8 mouse cellular contexts compared by ENCODE assay signal in genomic region chr7:141176173-141176572, GRCm38 (mm10). TPM values are rescaled to one million over a fixed set of nuclear protein-coding genes. Genes with fewer than 3 reads are reported as not detected.
DNase-seq lines count a peak whose midpoint lies in the region; TF ChIP-seq lines count a peak whose summit lies in the region.

No protein-coding gene starts in this region.

- H3K9ac ChIP-seq in heart, adult 2 months (ENCODE audit: low read depth, low read length), result no peak overlapping the region

- no peaks in the 10 kb centered on the region for H3K27me3 ChIP-seq in heart, adult 2 months (ENCODE audit: control insufficient read depth, insufficient read depth, low read length)

- no peak overlapping the region for H3K4me3 ChIP-seq in heart, adult 2 months
- H3K4me3 ChIP-seq in lung, adult 2 months (replicated peaks; ENCODE audit: extremely low read depth, low read depth, low read length), result no peak overlapping the region

- H3K4me1 ChIP-seq in heart, adult 2 months (ENCODE audit: control insufficient read depth, insufficient read depth, low read length), result peaks cover 3% of the 10 kb centered on the region
- peaks cover 3% of the 10 kb centered on the region; the same call in 1 of the 2 replicates for H3K4me1 ChIP-seq in lung, adult 2 months (ENCODE audit: control insufficient read depth, insufficient read depth, low read length)

- under 1% methylated on average over 8 of the region's 8 CpGs for WGBS in heart, adult 2 months
- WGBS in large intestine, adult 2 months, result 2% methylated on average over 8 of the region's 8 CpGs
- WGBS in lung, adult 2 months, result 2% methylated on average over 8 of the region's 8 CpGs

- no peak for TF ChIP-seq POLR2A in heart, adult 2 months (IDR thresholded peaks at IDR 0.05; ENCODE audit: insufficient read depth, low read depth, low read length)
- no peak for TF ChIP-seq POLR2A in lung, adult 2 months (IDR thresholded peaks at IDR 0.05; ENCODE audit: borderline replicate concordance, extremely low read depth, low read depth, low read length)

- intact Hi-C loops in heart, adult 2 months (cut with DNase I), result loop anchor here (1.0 to 5.0 kb wide), 4 partner anchors 84 to 329 kb away; partner anchors contain the start of genes Odf3 and Scgb1c1

- no peaks in the 10 kb centered on the region for H3K36me3 ChIP-seq in heart, adult 2 months (ENCODE audit: control insufficient read depth, insufficient read depth, low read length)

- H3K79me2 ChIP-seq in heart, adult 2 months (replicated peaks; ENCODE audit: control insufficient read depth, insufficient read depth, low read length), result no peaks in the 10 kb centered on the region

- TF ChIP-seq EP300 in heart, adult 2 months (IDR thresholded peaks at IDR 0.05; ENCODE audit: insufficient read depth, low read depth, low read length), result peak; percentile 97

- DNase-seq in CD4-positive helper T cell, adult 2 months (ENCODE audit: low read depth, low spot score), result peak; percentile 88
- DNase-seq in adrenal gland, adult (ENCODE audit: inconsistent age in 2 of 2, low spot score in 1 of 2), result peak; percentile 86 to 95
- peak; percentile 94 for DNase-seq in embryo, embryonic 10.5 days (ENCODE audit: low spot score)
- peak; percentile 84 to 85 for DNase-seq in heart, adult 2 months
- DNase-seq in large intestine, adult 2 months (ENCODE audit: low read depth, low spot score), result peak; percentile 81
- peak; percentile 77 for DNase-seq in lung, adult 2 months
- peak; percentile 79 for DNase-seq in ovary, postnatal 36 days (ENCODE audit: low spot score)
- DNase-seq in thymus, postnatal 25 days, result peak; percentile 85

- TF ChIP-seq CTCF in heart, adult 2 months (IDR thresholded peaks at IDR 0.05), result peak; percentile 86
- TF ChIP-seq CTCF in lung, adult 2 months (IDR thresholded peaks at IDR 0.05; ENCODE audit: insufficient read depth, low read length), result peak; percentile 99

- H3K27ac ChIP-seq in heart, adult 2 months, result no peak overlapping the region

RNA-seq across cellular contexts. Expression of gene Rnh1, which starts 3.5 kb away (rescaled TPM):
- total RNA-seq in heart, adult 2 months (2021), result 10 to 100 TPM; 62.9 to 73.9 TPM
- polyA plus RNA-seq in heart, adult 2 months (2012; rRNA removed), result 73.2 and 96.7 TPM in 2 replicates
- polyA plus RNA-seq in large intestine, adult 2 months (2012; rRNA removed), result 146 and 149 TPM in 2 replicates
- polyA plus RNA-seq in lung, adult 2 months (2012; rRNA removed), result 128 and 195 TPM in 2 replicates

RNA-seq across cellular contexts. Expression of gene Hras, which starts 17.6 kb away (rescaled TPM):
- 100 to 1,000 TPM in 1 of 2 experiments, 10 to 100 TPM in 1; 90.8 to 105 TPM for total RNA-seq in heart, adult 2 months (2021)
- polyA plus RNA-seq in heart, adult 2 months (2012; rRNA removed), result 63.7 and 79.9 TPM in 2 replicates
- polyA plus RNA-seq in large intestine, adult 2 months (2012; rRNA removed), result 82.1 and 91.7 TPM in 2 replicates
- 77.3 and 91.5 TPM in 2 replicates for polyA plus RNA-seq in lung, adult 2 months (2012; rRNA removed)

RNA-seq across cellular contexts. Expression of gene Lrrc56, which starts 17.8 kb away (rescaled TPM):
- total RNA-seq in heart, adult 2 months (2021), result 1 to 10 TPM; 2.3 to 3.1 TPM
- 4.6 and 4.9 TPM in 2 replicates for polyA plus RNA-seq in heart, adult 2 months (2012; rRNA removed)
- 5.4 and 7.2 TPM in 2 replicates for polyA plus RNA-seq in large intestine, adult 2 months (2012; rRNA removed)
- 15.8 TPM in 2 replicates for polyA plus RNA-seq in lung, adult 2 months (2012; rRNA removed)

RNA-seq across cellular contexts. Expression of gene Lmntd2, which starts 37.7 kb away (rescaled TPM):
- total RNA-seq in heart, adult 2 months (2021), result not detected
- polyA plus RNA-seq in heart, adult 2 months (2012; rRNA removed), result 0.18 and 0.20 TPM in 2 replicates
- 7.2 and 9.4 TPM in 2 replicates for polyA plus RNA-seq in large intestine, adult 2 months (2012; rRNA removed)
- polyA plus RNA-seq in lung, adult 2 months (2012; rRNA removed), result 4.4 and 5.6 TPM in 2 replicates

RNA-seq across cellular contexts. Expression of gene Rassf7, which starts 39.5 kb away (rescaled TPM):
- total RNA-seq in heart, adult 2 months (2021), result under 1 TPM; 0.25 to 0.42 TPM
- 2.2 and 3.3 TPM in 2 replicates for polyA plus RNA-seq in heart, adult 2 months (2012; rRNA removed)
- polyA plus RNA-seq in large intestine, adult 2 months (2012; rRNA removed), result 143 and 153 TPM in 2 replicates
- 87.1 and 92.9 TPM in 2 replicates for polyA plus RNA-seq in lung, adult 2 months (2012; rRNA removed)
